Mouse (Mus musculus): ENCODE results near the gene St7.

Gene St7

GRCm38 (mm10) chr6:17763963-17764659, 71.4 kb downstream of the St7 start:
- DNase-seq (ENCODE audit: low spot score in 2 of 2) = no peak

- DNase-seq (ENCODE audit: low spot score in 2 of 2) = no peak
These were observed 71.9 kb downstream of the St7 start for GRCm38 (mm10) chr6:17764660-17764998.

- DNase-seq (ENCODE audit: low spot score in 2 of 2) = no peak
These were observed 77.4 kb downstream of the St7 start for GRCm38 (mm10) chr6:17769972-17770644.

- DNase-seq (ENCODE audit: low spot score in 2 of 2) = no peak
These were observed 78.1 kb downstream of the St7 start for GRCm38 (mm10) chr6:17770645-17771345.

- no peak for DNase-seq (ENCODE audit: low spot score in 2 of 2)
These were observed 78.7 kb downstream of the St7 start for GRCm38 (mm10) chr6:17771456-17771855.

- DNase-seq (ENCODE audit: low spot score in 2 of 2) = no peak
These were observed 79.8 kb downstream of the St7 start for GRCm38 (mm10) chr6:17772514-17772913.

- no peak for DNase-seq (ENCODE audit: low spot score in 2 of 2)
These were observed 83.3 kb downstream of the St7 start for GRCm38 (mm10) chr6:17776041-17776440.

- no peak for DNase-seq (ENCODE audit: low spot score in 2 of 2)
These were observed 84.5 kb downstream of the St7 start for GRCm38 (mm10) chr6:17777018-17777799.

- no peak for DNase-seq (ENCODE audit: low spot score in 2 of 2)
These were observed 86.0 kb downstream of the St7 start for GRCm38 (mm10) chr6:17778648-17779202.

GRCm38 (mm10) chr6:17783511-17783910, 90.8 kb downstream of the St7 start:
- no peak for DNase-seq (ENCODE audit: low spot score in 2 of 2)

- no peak for DNase-seq (ENCODE audit: low spot score in 2 of 2)
These were observed 91.8 kb downstream of the St7 start for GRCm38 (mm10) chr6:17784523-17784922.

GRCm38 (mm10) chr6:17785248-17785647, 92.5 kb downstream of the St7 start:
- DNase-seq (ENCODE audit: low spot score in 2 of 2) = no peak

- DNase-seq (ENCODE audit: low spot score in 2 of 2) = no peak
These were observed 95.1 kb downstream of the St7 start for GRCm38 (mm10) chr6:17787810-17788209.

- DNase-seq (ENCODE audit: low spot score in 2 of 2) = no peak
These were observed 97.5 kb downstream of the St7 start for GRCm38 (mm10) chr6:17790251-17790650.

GRCm38 (mm10) chr6:17793471-17793870, 100.7 kb downstream of the St7 start:
- DNase-seq (ENCODE audit: low spot score in 2 of 2) = no peak

- no peak for DNase-seq (ENCODE audit: low spot score in 2 of 2)
These were observed 104.6 kb downstream of the St7 start for GRCm38 (mm10) chr6:17797271-17797713.

GRCm38 (mm10) chr6:17800694-17801093, 108.0 kb downstream of the St7 start:
- DNase-seq (ENCODE audit: low spot score in 2 of 2) = no peak

GRCm38 (mm10) chr6:17804468-17804867, 111.7 kb downstream of the St7 start:
- DNase-seq (ENCODE audit: low spot score in 2 of 2) = no peak

GRCm38 (mm10) chr6:17806569-17806968, 113.8 kb downstream of the St7 start:
- no peak for DNase-seq (ENCODE audit: low spot score in 2 of 2)

- DNase-seq (ENCODE audit: low spot score in 2 of 2) = no peak
These were observed 118.3 kb downstream of the St7 start for GRCm38 (mm10) chr6:17811063-17811462.

- DNase-seq (ENCODE audit: low spot score in 2 of 2) = no peak
These were observed 118.8 kb downstream of the St7 start for GRCm38 (mm10) chr6:17811531-17811930.
